Mouse (Mus musculus) naive thymus-derived CD4-positive, alpha-beta T cell, adult 2 months (primary cell): ENCODE data around the gene Ccl26.
A peak's percentile ranks its signal among the peaks of the same experiment; 100 is the strongest.

Experiments used
- DNase-seq: peaks from one replicate; pipeline ENCODE4 v3.0.0-alpha.2; 2011; ENCODE audit warnings: low read depth

Gene Ccl26

DNA sequence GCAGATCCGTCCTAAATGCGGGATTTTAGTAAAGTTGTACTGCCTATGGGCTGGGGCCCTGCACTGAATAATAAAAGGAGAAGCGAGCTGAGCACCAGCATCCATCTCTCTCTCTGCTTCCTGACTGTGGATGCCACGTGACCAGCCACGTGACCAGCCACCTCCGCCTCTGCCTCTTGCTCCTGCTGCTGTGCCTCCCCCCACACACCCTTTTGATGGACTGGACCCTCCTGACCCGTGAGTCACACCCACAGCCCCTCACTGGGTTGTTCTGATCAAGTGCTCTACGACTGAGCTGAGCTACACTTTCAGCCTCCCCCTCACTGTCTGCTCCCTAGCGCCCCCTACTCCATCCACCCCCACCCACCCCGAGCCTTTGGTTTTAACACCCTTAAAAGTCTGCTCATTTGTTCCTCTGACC is 25.6 kb downstream of the Ccl26 start:
- peak; percentile 50 for DNase-seq

DNA sequence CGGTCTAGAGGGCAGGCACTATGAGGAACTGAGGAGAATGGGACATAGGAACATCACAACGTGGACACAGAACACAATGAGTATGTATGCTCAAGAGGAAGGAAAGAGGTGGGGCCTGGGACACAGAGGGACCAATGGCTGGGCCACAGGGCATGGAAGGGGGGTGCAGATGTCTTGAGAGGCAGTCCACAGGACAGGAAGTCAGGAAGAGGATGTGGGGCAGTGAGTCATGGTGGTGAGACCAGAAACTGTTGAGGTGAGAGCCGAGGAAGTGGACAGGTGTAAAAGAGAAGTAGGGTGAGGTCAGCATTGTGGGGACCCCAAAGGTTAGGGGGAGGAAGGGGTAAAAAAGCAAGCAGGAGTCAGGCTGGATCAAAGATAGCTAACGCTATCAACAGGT is 26.0 kb downstream of the Ccl26 start:
- peak; percentile 44 for DNase-seq

DNA sequence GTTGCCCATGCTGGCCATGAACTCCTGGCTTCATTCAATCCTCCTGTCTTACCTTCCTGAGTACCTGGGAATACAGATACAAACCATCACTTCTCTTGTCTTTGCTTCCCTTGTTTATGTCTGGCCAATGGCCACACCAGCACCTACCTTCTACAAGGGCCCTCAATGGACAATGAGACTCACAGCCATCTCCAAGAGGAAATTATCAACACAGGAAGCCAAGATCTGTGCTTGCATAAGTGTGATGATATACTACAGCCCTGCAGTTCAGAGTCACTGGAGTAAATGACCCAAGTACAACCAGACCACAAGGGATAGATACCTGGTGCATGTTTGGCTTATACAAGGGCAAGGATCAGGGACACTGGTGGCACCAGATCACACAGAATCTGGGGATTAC is 27.5 kb downstream of the Ccl26 start:
- no peak for DNase-seq

DNA sequence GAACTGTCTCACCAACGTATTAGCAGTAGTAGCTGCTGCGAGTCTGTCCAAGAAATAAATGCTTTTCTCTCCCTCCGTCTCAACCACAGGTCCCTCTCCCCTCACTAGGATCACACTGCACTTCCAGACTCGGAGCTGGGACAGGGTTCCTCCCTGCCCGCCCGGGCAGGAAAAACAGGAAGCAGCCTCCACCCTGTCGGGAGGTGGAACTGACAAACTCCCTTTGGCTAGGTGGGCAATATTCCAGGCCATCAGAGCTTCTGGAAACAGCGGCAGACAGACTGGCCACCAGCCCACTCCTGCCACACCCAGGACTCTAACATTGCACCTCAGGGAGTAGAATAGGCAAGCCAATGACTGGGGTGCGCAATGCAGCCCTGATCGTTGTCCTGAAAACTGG is 29.9 kb downstream of the Ccl26 start:
- no peak for DNase-seq

DNA sequence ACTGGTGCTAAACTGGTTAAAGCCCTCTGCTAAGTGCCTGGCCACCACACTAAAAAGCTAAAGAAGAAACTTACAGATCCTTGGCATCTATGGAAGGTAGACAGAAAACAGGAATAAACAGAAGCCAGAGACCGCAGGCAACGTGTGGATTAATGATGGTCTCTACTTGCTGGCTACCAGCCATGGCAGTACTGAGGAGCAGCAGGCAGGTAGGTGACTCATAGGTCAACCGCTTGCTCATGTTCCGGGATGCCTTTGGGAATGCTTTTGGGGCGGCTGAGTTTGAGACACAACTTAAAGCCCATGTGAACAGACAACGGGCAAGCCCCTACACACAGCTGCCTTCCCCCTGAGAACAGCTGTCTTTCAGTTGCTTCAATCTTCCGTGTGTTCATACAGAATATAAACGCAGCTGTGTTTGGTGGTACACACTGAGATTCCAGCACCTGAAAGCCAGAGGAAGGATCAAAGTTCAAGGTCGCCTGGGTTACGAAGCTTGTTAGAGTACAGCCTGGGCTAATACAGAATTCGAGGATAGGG is 32.0 kb downstream of the Ccl26 start:
- DNase-seq = no peak

DNA sequence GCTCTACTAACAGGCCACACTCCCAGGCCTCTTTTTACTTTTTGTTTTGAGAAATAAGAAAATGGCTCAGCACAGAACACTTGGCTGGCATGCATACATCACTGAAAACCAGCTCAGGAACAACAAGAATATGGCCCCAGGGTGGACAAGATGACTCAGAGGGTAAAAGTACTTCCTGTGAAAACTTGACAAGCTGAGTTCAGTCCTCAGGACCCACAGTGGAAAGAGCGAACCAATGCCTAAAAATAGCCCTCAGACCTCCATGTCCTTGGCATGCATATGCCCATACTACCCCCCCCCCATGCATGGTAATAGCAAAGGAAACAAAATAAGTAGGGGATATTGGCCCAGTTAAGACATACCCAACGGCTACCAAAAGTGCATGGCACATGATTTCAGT is 33.4 kb downstream of the Ccl26 start:
- no peak for DNase-seq

DNA sequence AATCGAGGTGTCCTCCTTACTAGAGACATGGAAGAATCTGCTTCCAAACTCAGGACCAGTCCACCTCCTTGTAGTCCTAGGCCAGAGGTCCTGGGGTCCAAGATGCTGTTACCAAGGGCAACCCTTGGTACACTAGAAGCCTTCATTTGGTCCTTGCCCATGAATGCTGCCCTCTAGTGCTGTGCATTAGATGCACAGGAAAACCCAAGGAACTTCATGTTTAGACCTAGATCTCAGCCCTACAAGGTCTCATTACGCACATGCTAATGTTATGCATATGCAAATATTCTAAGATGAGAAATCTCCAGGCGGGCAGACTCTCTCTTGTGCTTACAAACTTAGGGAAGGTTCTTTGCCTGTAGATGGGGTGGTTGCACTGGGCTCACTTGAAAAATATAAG is 34.1 kb downstream of the Ccl26 start:
- no peak for DNase-seq

DNA sequence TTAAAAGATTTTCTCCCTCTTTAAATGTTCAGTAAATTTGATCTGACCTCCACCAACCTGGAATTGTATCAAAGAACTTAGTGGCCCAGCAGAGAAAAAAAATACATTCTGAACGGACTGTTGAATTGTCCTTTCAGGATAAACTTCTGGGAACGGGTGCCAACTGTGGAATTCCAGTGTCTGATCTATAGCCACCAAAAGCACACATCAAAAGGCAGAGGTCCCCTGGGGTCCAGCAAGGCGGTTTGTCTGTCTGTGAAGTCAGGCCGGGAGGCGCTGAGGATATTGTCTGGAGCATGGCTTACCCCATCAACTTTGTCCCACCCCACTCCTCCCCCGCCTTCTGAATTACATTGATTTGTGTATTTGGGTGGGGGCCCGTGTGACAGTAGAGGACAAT is 35.4 kb downstream of the Ccl26 start:
- DNase-seq = no peak

DNA sequence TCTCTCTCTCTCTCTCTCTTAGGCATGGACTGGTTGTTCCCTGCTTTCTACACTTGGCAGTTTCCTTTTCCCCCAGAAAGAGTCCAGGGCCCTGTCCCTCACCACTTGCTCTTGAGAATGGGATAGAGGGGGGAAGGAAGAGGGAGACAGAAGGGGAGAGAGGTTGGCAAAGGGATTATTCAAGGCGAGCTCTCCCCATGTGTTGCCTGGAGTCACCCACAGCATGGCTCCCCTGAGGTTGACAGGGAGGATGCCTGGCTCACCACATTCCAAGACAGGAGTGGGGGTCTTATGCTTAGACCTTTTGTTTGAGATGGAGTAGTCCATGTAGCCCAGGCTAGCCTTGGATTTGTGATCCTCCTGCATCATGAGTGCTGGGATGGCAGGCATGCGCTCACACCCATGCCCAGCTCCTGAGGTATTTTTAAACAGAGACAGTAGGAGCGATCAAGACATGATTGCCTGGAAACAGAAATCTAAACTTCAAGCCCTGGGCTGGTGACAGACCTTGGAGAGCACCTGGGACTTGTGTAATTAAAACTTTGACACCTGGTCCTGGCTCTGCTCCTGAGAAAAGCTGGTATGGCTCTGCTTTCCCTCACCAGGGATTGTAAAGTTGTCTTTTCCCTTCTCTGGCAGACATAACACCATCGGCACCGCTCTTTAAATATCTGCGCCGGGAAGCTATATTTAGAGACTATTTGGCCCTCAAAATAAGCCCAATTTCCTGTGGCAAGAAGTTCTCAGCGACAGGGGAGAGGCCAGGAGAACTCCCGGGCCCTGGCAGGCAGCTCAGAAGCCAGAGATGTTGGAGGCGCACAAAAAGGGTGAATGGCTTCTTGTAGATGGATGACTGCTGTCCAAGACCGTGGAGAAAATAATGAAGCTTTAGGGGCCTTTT is 38.5 kb downstream of the Ccl26 start:
- DNase-seq = no peak

DNA sequence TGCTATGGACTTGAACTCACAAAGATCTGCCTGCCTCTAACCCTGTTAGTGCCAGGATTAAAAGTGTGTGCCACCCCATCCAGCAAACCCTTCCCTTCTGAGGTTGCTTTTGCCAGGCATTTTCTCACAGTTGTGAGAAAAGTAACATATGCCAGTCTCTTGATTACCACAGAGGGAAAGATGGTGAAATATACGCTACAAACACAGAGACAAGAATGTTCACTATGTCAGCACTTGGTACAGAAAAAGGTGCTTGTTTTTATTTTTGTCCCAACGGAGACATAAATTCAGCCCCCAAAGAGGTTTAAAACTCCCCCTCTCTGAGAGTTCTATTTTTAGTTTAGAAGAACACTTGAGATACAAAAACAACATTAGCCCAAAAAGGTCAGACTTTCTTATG is 39.3 kb downstream of the Ccl26 start:
- DNase-seq = no peak

DNA sequence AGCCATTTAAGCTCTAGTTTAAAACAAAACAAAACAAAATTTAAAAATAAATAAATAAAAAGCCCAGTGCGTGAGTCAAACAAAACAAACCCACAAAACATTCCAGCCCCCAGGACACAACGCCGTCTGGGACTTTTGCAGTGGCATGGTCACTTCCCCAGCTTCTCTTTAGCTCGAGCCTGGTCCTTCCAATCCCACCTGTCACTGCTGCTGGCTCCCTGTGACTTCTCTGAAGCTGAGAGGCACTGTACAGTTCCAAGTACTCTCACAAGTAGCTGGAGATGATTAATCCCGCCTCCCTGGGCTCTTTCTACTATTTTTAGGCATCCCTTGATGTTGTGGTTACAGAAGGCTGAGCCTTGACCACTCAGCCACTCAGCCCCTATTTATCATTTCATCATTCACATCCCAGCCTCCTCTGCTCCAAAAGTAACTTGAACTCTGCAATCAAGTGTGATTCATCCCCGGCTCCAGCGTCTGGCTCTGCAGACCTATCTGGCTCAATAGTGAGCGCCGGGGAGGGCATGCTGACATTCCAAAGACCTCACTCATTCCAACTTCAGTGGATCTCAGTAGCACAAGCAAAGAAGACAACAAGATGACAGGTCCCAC is 41.2 kb downstream of the Ccl26 start:
- no peak for DNase-seq

DNA sequence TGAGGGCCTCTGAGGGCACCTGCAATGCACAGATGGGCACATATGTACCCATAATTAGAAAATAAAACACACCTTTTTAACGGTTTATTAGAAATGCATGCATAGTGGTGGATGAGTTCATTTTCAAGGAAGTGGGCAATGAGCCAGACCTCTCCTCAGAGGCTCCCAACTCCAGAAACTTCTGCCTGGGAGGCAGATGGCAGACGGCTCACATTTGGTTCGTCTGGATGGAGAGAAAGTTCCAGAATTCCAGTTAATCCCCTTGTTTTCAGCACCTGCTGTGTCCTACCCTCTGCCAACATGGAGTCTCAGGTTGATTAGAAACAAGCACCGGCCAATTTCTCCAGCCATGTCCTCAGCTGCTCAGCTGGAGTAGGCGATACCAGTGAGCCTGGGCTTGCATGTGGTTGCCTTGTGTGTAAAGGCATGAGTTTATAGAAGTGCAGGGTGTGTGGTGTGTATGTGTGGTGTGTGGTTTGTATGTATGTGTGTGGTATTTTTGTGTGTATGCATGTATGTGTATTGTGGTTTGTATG is 46.0 kb downstream of the Ccl26 start:
- no peak for DNase-seq

DNA sequence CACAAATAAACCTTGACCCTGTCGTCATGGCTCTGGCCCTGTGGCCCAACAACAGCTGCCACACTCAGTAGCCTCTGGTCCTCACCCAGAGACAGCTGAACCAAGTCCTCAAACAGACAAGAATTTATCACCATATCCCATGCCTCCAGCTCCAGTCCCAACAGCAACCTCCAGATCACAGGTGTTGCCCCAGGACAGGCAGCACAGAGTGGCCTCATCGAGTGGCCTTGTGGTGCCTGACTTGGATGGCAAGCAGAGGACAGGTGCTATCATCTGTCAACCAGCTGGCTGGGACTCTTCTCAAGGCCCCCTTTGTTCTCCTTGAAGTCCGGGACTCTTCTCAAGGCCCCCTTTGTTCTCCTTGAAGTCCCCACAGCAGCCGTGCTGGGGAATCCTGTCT is 50.2 kb downstream of the Ccl26 start:
- DNase-seq = no peak

DNA sequence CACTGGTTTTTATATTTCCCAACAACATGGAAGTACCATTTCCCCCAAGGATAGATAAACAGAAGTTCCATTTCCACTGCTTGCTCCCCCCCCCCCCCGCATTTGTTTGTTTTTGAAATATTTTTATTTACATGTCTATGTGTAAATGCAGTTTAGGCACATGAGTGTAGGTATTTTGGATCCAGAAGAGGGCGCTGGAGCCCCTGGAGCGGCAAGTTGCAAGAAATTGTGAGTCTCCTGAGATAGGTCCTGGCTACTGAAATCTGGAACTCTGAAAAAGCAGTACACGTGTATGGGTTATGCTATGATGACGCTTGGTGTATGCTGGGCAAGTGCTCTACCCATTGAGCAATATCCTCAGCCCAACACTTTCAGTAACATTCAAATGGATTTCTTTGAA is 52.3 kb downstream of the Ccl26 start:
- DNase-seq = no peak
